Mouse (Mus musculus): ENCODE results near the gene Gm49321.

Gene Gm49321

GRCm38 (mm10) chr12:73937353-73937752, at the start of gene Gm49321:
Gene Gm49321 (plus strand): TSS chr12:73937653.
- WGBS = 81% methylated on average over 1 of the region's 1 CpGs

- WGBS = 91% methylated on average over 8 of the region's 8 CpGs
Observed at GRCm38 (mm10) chr12:73888003-73888783, 49.3 kb upstream of the Gm49321 start.

- 71% methylated on average over 1 of the region's 1 CpGs for WGBS
Observed at GRCm38 (mm10) chr12:73889571-73889970, 47.9 kb upstream of the Gm49321 start.

- WGBS = 75% methylated on average over 3 of the region's 3 CpGs
Observed at GRCm38 (mm10) chr12:73890086-73890485, 47.4 kb upstream of the Gm49321 start.

GRCm38 (mm10) chr12:73892616-73893015, 44.8 kb upstream of the Gm49321 start:
- WGBS = 93% methylated on average over 3 of the region's 3 CpGs

- 92% methylated on average over 6 of the region's 6 CpGs for WGBS
Observed at GRCm38 (mm10) chr12:73894838-73895237, 42.6 kb upstream of the Gm49321 start.

GRCm38 (mm10) chr12:73895674-73896073, 41.8 kb upstream of the Gm49321 start:
- 79% methylated on average over 2 of the region's 2 CpGs for WGBS

GRCm38 (mm10) chr12:73896471-73896870, 41.0 kb upstream of the Gm49321 start:
- 82% methylated on average over 3 of the region's 3 CpGs for WGBS

GRCm38 (mm10) chr12:73898281-73898680, 39.2 kb upstream of the Gm49321 start:
- 83% methylated on average over 2 of the region's 2 CpGs for WGBS

- WGBS = 89% methylated on average over 5 of the region's 5 CpGs
Observed at GRCm38 (mm10) chr12:73904133-73904934, 33.1 kb upstream of the Gm49321 start.

GRCm38 (mm10) chr12:73905041-73905440, 32.4 kb upstream of the Gm49321 start:
- WGBS = 67% methylated on average over 2 of the region's 2 CpGs

GRCm38 (mm10) chr12:73905555-73905954, 31.9 kb upstream of the Gm49321 start:
- WGBS = 80% methylated on average over 4 of the region's 4 CpGs

- WGBS = 1% methylated on average over 18 of the region's 18 CpGs
Observed at GRCm38 (mm10) chr12:73907079-73907672, 30.3 kb upstream of the Gm49321 start.

GRCm38 (mm10) chr12:73907673-73908150, 29.7 kb upstream of the Gm49321 start:
- WGBS = under 1% methylated on average over 45 of the region's 51 CpGs

- WGBS = under 1% methylated on average over 68 of the region's 76 CpGs
Observed at GRCm38 (mm10) chr12:73908274-73909012, 29.0 kb upstream of the Gm49321 start.

- WGBS = under 1% methylated on average over 6 of the region's 6 CpGs
Observed at GRCm38 (mm10) chr12:73909013-73909575, 28.4 kb upstream of the Gm49321 start.

- WGBS = 93% methylated on average over 5 of the region's 5 CpGs
Observed at GRCm38 (mm10) chr12:73918479-73918878, 19.0 kb upstream of the Gm49321 start.

GRCm38 (mm10) chr12:73930266-73930665, 7.2 kb upstream of the Gm49321 start:
- WGBS = 65% methylated on average over 3 of the region's 3 CpGs

- 50% methylated on average over 5 of the region's 5 CpGs for WGBS
Observed at GRCm38 (mm10) chr12:73931274-73931673, 6.2 kb upstream of the Gm49321 start.

GRCm38 (mm10) chr12:73934528-73934927, 2.9 kb upstream of the Gm49321 start:
- 78% methylated on average over 2 of the region's 2 CpGs for WGBS

GRCm38 (mm10) chr12:73939542-73939941, 2.1 kb downstream of the Gm49321 start:
- WGBS = 72% methylated on average over 6 of the region's 6 CpGs

All from cerebral cortex, adult 2 months (tissue).